14 mouse cellular contexts compared by ENCODE assay signal in genomic region chr2:7031389-7031788, GRCm38 (mm10).
"Had no signal": no experiment of that assay in that cellular context is flagged by ENCODE, and none has a peak within 500 bp of the region (broad histone marks: within the 10 kb centered on the region; RNA-seq: fewer than 3 reads in every experiment).

No protein-coding gene starts in this region.

- H3K27me3 ChIP-seq: limb, embryonic 15.5 days; liver, embryonic 12.5 days; midbrain, embryonic 12.5 days; neural tube, embryonic 13.5 days had no signal

- H3K4me1 ChIP-seq: limb, embryonic 15.5 days; liver, embryonic 12.5 days; midbrain, embryonic 12.5 days; neural tube, embryonic 13.5 days had no signal

- ATAC-seq: liver, embryonic 12.5 days; midbrain, embryonic 16.5 days had no signal

- H3K4me3 ChIP-seq: limb, embryonic 15.5 days; liver, embryonic 12.5 days; midbrain, embryonic 12.5 days; neural tube, embryonic 13.5 days had no signal

- DNase-seq: kidney, adult 18-20 months; kidney, postnatal 14 days; layer of hippocampus, adult 9-11 months; layer of hippocampus, postnatal 36 days; retina, postnatal 1 day; right cerebral cortex, postnatal 4 days; spleen, adult 18-20 months; thymus, adult 18-20 months; thymus, postnatal 14 days had no signal

- H3K27ac ChIP-seq: limb, embryonic 15.5 days; liver, embryonic 12.5 days; midbrain, embryonic 12.5 days; neural tube, embryonic 13.5 days had no signal

- H3K9me3 ChIP-seq: limb, embryonic 15.5 days; liver, embryonic 12.5 days; midbrain, embryonic 12.5 days; neural tube, embryonic 13.5 days had no signal

- H3K9ac ChIP-seq: limb, embryonic 15.5 days; liver, embryonic 12.5 days; midbrain, embryonic 12.5 days; neural tube, embryonic 13.5 days had no signal

- H3K4me2 ChIP-seq: limb, embryonic 15.5 days; liver, embryonic 12.5 days; midbrain, embryonic 12.5 days; neural tube, embryonic 13.5 days had no signal

- H3K36me3 ChIP-seq: limb, embryonic 15.5 days; liver, embryonic 12.5 days; midbrain, embryonic 12.5 days; neural tube, embryonic 13.5 days had no signal
